Mouse (Mus musculus) spleen, adult 18-20 months (tissue): ENCODE data around the gene Fa2h.
A peak's percentile ranks its signal among the peaks of the same experiment; 100 is the strongest.

Experiments
- DNase-seq, 2 experiments: peaks; one replicate each; pipeline ENCODE4 v3.0.0; 2022; ENCODE audit warnings: mixed read lengths in 2 of 2

The Fa2h gene

DNA sequence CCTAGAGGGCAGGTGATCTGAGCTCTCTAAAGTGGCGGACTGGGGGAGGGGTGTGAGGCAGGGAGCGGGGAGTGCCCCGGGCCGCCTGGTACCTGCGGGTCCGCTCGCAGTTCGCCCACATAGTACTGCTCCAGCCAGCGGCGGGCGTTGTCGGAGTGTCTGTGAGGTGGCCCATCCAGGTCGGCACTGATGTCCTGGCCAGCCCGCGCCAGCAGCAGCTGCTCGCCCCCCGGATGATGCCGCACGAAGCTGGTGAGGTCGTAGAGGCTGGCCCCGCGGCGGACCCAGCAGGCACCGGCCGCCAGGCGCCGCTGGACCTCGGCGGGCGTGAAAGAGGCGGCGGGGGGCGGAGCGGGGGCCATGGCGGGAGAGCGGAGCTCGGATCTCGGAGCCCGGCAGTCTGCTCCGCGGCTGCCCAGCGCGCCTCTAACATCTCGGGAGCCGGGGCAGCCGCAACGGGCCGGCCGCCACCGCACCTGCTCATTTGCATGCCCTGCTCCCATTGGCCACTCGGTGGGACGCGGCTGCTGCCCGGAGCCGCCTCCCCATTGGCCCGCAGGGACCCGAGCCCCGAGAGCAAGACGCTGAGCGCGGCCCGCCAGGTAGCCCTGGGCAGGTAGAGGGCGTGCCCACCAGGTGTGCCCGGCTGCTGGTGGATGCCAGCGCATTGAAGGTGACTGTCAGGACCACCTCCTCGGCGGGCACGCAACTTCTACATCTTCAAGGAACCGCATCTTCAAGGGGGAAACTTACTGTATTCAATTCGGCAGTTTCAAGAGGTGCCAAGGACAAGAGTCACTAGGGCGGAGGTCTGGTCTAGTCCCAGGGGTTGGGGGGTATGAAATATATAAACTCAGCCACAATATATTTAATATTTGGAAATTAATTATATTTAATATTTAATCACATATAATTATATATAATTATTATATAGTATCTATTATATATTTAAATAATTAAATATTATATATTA, at the start of gene Fa2h:
Fa2h (minus strand) TSS at position 434 of the 973 bp plus-strand sequence.
- peak; percentile 19 to 33 for DNase-seq

DNA sequence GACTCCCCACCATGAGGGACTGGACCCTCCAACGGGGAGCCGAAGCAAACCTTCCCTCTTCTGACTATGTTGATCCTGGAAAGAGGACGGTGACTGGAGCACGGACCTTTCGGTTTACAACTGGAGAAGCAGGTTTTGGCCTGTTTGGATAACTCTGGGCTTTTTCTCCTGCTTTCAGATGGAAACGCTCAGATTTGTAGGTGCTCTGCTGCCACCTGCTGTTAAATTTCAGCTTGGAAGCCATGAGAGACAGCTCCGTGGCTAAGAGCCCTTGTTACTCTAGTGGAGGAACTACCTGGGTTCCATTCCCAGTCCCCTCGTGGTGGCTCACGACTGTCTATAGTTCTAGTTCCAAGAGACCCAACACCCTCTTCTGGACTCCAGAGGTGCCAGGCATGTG, 45.6 kb upstream of the Fa2h start:
- peak in 1 of 2 experiments; percentile 43 for DNase-seq

DNA sequence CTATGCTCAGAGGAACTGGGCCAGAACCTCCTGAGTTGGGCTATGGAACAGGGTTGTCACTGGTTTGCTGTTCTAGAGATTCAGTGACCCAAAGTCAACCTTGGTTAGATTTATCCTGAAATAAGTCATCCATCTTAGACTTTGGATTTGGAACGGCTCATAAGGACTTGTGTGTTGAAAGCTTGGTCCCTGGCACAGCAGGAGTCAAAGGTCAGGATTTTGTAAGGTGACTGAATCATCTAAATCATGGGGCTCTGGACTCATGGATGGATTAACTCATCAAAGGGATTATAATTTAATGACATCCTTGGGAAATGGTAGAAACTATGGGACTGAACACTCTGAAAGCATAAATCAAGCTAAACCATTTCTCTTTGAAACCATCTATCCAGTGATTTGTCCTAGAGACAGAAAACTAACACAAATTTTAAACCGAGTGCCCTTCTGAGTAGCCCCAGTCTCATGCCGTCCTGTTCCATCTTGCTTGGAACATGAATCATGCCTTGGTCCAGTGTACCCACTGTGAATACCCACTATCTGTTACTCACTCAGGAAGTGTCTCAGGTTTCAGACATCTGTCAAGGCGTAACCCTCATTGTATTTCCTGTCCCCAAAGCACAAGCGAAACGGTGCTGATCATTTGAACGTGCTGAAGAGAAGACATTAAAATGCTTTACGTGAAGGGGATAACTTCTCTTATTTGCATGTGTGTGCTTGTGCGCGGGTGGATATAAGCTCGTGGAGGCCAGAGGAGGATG, 41.6 kb upstream of the Fa2h start:
- no peak for DNase-seq

DNA sequence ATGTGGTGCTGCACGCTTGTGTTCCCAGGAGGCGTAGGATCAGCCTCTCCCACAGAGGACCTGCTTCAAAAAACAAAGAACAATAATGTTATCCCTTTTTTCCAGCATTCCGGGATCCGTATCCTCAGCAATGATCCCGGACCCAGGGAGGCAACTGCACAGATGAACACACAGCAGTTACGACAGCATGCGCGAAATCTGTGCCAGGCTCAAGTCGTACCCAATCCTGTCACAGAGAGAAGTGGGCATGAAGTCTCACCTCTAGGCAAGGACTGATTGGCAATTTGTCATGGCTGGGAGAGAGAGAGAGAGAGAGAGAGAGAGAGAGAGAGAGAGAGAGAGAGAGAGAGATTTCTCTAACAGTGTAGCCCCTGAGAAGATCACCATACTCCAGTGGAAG, 31.0 kb upstream of the Fa2h start:
- no peak for DNase-seq

DNA sequence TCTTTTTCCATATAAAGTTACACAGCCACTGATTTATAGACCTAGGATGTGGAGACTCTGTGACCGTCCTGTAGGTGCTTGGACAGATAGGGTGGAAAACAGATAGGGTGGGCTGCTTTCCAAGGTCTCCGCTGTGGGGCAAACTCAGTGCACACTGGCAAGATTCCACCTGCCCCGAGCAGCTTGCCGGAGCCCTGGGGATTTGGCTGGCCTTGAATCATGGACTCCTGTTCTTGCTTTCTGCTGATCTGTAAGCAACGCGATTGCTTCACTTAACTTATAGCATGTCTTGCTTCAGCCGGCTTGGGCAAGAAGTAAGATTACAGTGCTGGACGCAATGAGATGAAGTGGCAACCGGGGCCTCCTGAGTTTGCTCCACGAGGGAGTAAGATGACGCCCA, 30.6 kb upstream of the Fa2h start:
- no peak for DNase-seq

DNA sequence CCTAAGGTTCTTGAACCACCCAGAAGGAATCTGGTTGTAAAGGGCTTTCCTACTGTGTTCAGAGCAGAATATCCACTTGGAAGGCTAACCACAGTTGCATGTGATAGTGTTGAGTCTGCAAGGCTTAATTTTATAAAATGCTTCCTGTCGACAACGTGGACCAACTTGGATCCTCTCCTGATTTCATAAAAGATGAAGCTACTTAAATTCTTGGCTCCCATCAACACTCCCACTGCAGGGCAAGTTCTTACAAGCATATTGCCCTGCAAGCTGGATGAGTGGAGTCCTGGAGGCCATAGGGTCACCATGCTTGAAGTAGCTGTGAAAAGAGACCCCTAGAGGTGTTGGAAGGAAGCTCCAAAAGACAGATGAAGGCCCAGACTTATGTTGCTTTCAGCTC, 29.0 kb upstream of the Fa2h start:
- DNase-seq, result no peak

DNA sequence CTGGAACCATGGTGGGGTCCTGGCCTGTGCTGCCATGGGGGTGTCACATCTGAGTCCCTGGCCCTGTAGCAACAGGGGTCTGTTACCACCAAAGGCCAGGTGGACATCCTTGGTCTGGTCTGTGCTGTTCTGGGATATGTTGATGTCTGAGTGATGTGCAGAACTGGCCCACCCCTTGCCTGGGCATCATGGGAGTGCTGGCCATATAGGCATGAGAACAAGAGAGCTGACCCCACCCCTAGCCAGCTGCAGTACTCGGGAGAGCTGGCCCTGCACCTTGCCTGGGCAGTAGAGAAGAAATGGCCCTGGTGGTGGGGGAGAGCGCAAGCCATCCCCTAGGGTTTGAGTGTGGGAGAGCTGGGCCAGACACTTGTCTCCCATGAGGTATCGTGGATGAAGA, 25.5 kb upstream of the Fa2h start:
- no peak for DNase-seq

DNA sequence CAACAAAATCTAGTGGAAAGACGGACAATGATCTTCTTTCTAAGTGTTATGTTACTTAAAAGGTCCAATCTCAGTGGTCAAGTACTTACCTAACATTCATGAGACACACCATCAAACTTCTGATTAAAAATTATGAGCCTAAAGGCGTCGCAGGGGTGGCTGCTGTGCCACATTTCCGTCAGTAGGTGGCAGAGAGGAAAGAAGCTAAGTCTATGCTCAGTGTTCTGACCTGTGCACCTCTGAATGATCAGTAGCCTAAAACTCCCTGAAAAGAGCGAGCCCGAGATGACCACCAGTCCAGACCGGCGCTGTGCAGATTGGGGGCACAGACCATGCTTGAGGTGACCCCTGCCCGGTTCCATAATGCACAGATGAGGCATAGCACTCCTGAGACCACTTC, 25.0 kb upstream of the Fa2h start:
- DNase-seq, result peak in 1 of 2 experiments; percentile 20

DNA sequence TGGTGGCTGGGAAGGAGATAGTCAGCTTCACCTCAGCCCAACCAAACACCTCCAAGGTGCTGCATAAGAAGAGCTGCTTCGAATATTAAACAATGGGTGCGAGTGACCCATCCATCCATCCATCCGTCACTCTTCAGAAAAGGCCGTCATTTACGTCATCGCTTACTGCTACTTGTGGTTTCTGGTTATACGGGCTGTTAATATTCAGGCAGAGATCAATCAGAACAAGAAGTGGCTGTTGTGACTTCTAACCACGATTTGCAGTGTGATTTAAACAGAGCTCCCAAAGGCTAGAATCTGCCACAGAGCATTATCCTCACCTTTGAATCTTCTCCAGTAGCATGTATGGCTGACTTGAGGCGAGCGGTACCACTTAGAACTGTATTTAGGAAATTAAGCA, 23.6 kb upstream of the Fa2h start:
- DNase-seq, result no peak

DNA sequence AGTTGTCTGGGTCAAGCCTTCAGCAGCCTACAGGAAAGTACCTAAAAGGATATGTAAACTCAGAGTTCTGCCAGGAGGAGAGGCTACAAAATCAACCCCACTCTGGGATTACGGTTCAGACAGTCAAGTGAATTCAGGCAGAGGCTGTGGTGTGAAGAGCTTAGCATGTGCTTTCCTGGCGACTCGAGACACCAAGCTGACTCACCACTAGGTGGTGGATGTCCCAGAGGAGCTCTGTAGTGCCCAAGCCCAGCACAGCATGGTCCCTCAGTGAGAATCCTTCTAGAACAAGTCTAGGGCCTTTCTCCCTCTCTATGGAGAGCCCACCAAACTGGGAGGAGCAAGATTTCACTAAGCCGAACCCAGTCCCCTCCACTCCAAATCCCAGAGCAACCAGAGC, 9.8 kb upstream of the Fa2h start:
- no peak for DNase-seq

DNA sequence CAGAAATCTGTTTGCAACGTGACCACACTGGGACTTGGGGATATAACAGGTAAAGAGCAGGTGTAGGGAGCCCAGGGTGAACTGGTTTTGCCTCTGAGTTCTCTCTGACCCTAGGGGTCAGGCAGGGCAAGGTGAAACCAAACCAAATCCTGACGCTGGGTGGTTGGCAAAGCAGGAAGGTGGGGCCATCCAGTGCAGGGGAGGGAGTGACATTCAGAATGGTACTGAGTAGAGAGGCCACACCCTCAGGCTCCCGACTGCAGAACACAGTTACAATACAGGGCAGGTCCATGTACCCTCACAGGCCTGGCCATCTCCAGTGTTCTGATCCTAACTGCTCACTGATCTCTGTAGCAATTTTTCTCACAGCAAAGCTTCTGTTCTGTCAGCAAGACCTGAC, 2.4 kb downstream of the Fa2h start:
- no peak for DNase-seq

DNA sequence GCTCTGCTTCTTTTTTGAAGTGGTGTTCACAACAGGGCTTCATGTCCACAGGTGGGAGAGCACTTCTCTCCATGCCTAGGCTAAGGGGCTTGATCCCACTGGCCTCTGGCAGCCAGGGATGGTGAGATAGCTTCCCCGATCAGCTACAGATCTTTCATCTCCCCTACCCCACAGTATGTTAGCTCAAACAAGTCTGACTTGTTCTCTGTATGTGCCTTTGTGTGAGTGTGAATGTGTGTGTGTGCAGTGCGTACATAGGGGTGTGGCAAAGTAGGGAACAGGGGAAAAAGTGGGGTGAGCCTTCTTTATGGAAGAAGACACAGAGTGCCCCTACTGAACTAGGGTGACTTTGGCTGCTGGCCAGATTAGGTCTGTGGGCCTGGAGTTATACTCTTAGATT, 2.8 kb downstream of the Fa2h start:
- DNase-seq, result no peak

DNA sequence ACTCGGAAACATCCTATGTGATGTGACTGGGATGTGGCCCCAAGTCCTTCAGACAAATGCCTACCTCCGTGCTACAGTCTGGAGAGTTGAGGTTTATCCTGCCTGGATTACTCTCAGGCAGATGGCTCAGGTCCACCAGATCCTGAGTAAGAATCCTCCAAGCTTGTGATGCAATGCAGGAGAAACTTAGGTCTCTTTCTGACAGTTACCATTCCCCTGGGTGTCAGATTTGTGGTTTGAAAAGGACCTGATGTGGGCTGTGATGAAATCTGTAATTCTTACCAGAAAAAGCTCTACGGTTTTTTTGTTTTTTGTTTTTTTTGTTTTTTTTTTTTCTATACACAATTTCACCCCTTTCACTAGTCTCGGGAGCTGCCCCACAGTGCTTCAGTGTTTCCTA, 4.0 kb downstream of the Fa2h start:
- DNase-seq, result no peak

DNA sequence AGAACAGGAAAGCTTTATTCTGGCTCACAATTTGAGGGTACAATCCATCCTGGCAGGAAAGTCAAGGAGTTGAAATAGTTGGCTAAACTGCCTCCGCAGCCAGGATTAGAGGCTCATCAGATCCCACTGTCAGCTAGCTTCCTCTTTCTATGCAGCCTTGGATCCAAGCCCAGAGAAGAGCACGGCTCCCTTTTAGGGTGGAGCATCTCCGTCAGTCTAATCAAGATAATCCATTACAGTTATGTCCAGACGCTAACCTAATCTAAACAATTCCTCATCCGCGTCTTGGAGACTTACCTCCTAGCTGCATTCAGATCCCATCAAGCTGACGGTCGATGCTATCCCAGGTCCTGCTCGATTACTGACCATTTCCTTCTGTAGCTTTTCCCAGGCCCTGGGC, 7.7 kb downstream of the Fa2h start:
- no peak for DNase-seq

DNA sequence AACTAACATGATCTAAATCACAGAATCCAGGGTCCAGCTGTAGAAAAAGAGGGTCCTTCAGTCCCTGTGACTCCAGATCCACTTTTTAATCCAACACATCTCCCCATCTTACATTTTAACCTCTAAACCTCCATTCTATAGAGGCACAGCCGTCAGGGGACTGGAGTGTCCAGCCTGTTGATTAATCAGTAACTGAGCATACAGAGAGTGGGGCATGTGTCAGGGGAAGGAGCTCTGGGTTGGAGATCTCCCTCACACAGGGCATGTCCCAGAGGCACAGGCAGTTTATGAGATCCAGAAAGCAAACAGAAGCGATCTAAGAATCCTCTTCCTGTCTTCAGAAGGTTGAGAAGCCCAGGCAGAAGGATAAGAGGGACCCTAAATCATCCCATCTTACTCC, 9.0 kb downstream of the Fa2h start:
- no peak for DNase-seq

DNA sequence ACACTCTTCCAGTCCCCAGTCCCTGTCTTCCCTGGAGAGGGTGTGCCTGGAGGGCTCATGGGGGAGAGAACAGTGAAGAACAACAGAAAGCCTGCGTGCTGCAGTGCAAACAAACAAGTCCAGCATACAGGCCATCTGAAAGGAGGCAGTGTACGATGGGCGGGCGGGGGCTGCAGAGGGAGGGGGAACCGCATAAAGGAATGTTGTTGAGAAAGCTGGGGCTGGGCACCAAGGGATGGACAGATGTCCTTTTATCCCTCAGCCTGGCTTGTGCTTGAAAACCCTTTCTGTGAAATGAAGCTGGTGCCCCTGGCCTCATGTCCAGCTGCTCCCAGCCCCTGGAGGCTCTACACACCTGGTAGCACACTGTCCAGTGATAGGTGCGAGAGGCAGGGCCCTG, 18.4 kb downstream of the Fa2h start:
- no peak for DNase-seq

DNA sequence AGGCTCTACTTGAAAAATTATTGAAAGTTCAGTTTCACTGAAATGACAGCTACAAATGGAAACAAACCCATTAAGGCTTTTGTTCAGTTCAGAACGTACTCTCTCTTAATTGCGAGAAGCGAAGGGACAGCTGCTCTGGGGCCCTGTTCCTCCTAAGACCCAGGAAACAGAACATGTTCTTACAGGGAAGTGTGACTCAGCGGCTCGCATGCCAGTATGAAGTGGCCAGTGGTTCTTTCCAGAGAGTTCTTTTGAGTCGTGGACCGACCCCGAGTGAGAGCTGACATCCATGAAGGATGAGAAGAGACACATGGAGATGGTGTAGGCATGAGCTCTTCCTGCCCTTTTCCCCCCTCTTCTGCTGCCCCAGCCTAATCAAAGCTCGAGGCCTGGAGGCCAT, 23.9 kb downstream of the Fa2h start:
- no peak for DNase-seq

DNA sequence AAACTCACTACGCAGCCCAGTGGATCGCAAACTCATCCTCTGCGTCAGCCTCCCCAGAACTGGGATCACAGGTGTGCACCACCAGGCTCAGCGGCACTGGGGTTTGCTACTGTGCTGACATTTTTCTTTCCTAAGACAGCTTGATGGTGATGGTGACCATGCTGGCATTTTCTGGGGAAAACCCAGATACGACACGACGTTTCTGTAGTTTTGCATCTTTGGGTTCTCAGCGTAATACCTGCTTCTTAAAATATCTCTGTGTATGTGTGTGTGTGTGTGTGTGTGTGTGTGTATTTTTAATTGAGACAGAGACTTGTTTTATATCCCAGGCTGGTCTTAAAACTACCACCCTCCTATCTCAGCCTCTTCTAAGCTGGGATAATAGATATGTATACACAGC, 26.3 kb downstream of the Fa2h start:
- DNase-seq, result no peak

DNA sequence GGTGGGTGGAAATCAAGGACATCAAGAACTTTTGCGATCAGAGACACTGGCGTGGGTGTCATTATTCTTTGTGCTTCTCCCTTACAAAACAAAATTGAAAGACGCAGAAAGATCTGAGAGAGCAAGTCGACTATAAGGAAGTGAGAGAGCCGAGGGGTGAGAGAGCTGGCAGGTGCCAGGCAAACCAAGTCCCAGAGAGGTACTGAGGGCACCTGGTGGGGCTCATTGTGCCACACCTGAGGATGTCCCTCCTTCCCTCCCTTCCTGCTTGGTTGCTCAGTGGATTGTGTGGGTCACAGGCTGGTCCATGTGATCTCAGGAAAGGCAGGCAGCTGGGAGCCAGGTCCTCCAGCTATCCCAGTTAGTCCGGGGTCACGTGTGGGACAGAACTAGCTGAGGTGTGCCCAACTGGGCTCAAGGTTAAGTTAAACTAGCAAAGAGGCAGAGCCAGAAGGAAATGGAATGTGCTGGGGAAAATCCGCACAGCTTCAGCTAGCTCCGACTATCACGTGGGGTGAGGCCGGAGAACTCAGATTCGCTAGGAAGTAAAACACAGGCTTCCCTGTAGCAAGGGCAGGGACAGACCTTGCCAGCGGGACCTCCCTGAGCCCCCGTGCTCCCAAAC, 26.9 kb downstream of the Fa2h start:
- DNase-seq, result no peak

DNA sequence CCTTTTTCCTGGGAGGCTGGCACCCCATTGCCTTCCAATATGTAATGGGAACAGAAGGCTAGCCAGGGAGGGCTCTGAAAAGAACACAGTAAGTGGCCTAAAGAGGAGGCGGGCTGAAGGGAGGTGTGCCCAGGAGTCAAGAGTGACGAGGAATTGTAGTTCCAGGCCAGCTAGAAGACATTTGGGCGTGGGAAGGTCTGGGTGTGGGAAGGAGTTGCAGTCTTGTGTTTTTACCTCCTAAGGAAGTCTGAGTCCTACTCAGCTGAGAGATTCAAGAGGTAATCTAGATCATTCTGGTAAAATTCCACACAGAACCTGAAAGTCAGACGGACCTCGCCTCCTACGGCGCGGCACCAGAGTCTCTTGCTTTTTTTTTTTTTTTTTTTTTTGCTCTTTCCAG, 30.1 kb downstream of the Fa2h start:
- no peak for DNase-seq

DNA sequence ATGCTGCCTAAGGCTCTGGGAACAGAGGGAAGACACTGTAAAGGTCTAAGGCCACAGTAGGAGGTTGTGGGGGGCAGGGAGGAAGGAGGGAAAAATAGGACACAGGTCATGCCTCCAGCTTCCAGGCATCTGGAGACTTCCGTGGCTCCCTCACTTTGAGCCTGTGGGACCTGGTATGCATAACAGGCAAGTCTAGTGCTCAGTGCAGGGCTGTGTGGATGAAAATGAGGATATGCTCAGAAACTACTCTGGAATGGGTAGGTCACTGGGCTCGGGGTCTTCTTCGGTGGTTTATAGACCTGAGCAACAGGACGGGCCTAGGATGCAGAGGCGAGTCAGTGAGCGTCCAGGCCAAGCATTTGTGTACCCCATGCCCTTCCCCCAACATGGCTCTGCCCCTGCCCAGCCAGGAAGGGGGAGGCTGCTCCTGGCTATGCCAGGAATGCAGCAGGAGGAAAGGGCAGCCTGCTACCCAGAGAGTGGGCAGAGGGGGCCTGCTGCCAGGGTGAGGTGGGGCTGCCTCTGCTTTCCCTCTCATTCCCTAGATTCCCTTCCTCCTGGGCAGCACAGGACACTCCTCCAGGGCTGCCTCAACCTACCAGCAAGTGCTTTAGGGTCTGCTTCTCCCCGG, 32.9 kb downstream of the Fa2h start:
- no peak for DNase-seq

DNA sequence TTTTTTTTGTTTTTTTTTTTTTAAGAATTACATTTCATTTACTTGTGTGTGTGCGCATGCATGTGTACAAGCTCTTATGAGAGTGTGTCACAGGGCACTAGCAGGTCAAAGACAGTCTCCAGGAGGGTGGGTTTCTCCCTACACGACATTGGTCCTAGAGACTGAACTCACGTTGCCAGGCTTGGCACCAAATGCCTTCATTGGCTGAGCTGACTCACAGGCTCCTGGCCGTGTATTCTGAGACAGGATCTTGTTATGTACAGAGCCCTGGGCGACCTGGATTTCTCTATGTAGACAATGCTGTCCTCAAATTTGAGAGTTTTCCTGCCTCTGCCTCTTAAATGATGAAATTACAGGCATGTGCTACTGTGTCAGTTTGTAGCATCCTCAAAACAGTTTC, 33.7 kb downstream of the Fa2h start:
- no peak for DNase-seq

DNA sequence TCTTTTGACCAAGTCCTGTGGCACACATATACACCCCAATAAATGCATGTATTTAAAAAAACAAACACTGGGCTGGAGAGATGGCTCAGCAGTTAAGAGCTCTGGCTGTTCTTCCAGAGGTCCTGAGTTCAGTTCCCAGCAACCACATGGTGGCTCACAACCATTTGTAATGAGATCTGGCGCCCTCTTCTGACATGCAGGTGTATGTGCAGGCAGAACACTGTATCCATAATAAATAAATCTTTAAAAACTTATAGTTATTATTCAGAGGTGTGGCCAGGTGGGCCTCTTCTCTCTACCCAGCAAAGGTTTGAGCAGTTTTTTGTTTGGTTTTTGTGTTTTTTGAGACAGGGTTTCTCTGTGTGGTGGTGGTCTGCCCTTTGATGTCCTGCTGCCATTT, 34.7 kb downstream of the Fa2h start:
- DNase-seq, result no peak
